Mouse (Mus musculus): ENCODE data around the gene Coq8a. TPM values are rescaled to one million over a fixed set of nuclear protein-coding genes. Genes with fewer than 3 reads are reported as not detected.

The Coq8a gene
- total and polyA plus RNA-seq, 3 experiments = 1.5 to 2.1 TPM; not detected in 1

DNA sequence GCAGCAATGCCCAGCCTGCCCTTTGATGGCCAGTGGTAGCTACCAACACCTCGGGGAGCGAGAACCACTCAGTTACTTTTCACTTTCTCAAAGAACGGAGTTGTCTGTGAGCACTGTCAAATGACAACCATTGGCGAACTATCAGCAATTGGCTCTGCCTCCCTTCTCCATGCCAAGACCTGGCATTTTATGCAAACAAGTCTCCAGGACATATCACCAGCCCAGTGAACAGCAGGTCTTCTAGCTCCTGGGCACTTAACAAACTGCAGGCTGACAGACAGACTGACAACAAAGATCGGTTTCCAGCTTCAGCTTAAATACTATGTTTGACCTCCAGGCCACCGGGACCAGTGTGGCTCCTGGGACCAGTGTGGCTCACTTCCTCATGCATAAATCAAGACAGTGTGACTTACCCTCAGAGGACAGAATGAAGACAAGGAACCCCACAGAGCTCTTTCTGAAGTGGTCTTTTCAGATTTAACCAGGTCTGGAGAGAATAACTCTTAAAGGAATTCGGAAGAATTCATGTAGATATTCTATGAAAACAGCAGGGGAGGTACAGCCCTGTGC lies 7.7 kb downstream of the Coq8a start:
- no peaks in the 10 kb centered on the region for H3K79me2 ChIP-seq (ENCODE audit: control insufficient read depth, insufficient read depth, low read length, poor library complexity)
- H3K36me3 ChIP-seq (ENCODE audit: control insufficient read depth in 1 of 2, insufficient read depth in 2 of 2, low read length in 2 of 2) = peaks cover 0 to 6% of the 10 kb centered on the region in 2 experiments; a peak in 1 of 4 replicates
- H3K4me1 ChIP-seq (ENCODE audit: control insufficient read depth in 1 of 2, insufficient read depth in 2 of 2, low read length in 2 of 2) = 0 out of 4 replicates have a peak, but pooled peaks cover 0 to 5% of the 10 kb centered on the region in 2 experiments
- no peak overlapping the region for H3K4me3 ChIP-seq (ENCODE audit: control insufficient read depth in 1 of 2, insufficient read depth in 1 of 2, low read depth in 2 of 2, low read length in 2 of 2)
- no peak overlapping the region for H3K9ac ChIP-seq (ENCODE audit: control insufficient read depth, low read depth, low read length, poor library complexity, severe bottlenecking)
- no peak overlapping the region for H3K27ac ChIP-seq (ENCODE audit: control insufficient read depth, low read depth, low read length)
- peaks cover 2 to 9% of the 10 kb centered on the region in 2 experiments; a peak in 3 of 4 replicates for H3K27me3 ChIP-seq (ENCODE audit: control insufficient read depth in 1 of 2, insufficient read depth in 2 of 2, low read length in 2 of 2)
- no peak for DNase-seq (ENCODE audit: low read depth, low spot score)
- no peak for TF ChIP-seq ZMIZ1 (IDR thresholded peaks at IDR 0.05; ENCODE audit: low read depth, low read length)
- H3K9me3 ChIP-seq (replicated peaks; ENCODE audit: insufficient read depth, low read length) = no peaks in the 10 kb centered on the region

- no peak overlapping the region for H3K9ac ChIP-seq (ENCODE audit: control insufficient read depth, low read depth, low read length, poor library complexity, severe bottlenecking)
- H3K4me3 ChIP-seq (ENCODE audit: control insufficient read depth in 1 of 2, insufficient read depth in 1 of 2, low read depth in 2 of 2, low read length in 2 of 2) = no peak overlapping the region
- no peak for DNase-seq (ENCODE audit: low read depth, low spot score)
- TF ChIP-seq POLR2AphosphoS2 (IDR thresholded peaks at IDR 0.05; ENCODE audit: low read length) = no peak
- TF ChIP-seq USF2 (IDR thresholded peaks at IDR 0.05; ENCODE audit: borderline replicate concordance in 1 of 2, insufficient read depth in 1 of 2, low read depth in 1 of 2, low read length in 2 of 2) = no peak
- no peak for TF ChIP-seq SIN3A (IDR thresholded peaks at IDR 0.05; ENCODE audit: low read length)
- no peak for TF ChIP-seq MAX (IDR thresholded peaks at IDR 0.05; ENCODE audit: low read length)
- no peaks in the 10 kb centered on the region for H3K9me3 ChIP-seq (replicated peaks; ENCODE audit: insufficient read depth, low read length)
- no peaks in the 10 kb centered on the region for H3K79me2 ChIP-seq (ENCODE audit: control insufficient read depth, insufficient read depth, low read length, poor library complexity)
- peaks cover 0 to 2% of the 10 kb centered on the region in 2 experiments; a peak in 1 of 4 replicates for H3K36me3 ChIP-seq (ENCODE audit: control insufficient read depth in 1 of 2, insufficient read depth in 2 of 2, low read length in 2 of 2)
- H3K27ac ChIP-seq (ENCODE audit: control insufficient read depth, low read depth, low read length) = no peak overlapping the region
- peaks cover 2 to 9% of the 10 kb centered on the region in 2 experiments; a peak in 3 of 4 replicates for H3K27me3 ChIP-seq (ENCODE audit: control insufficient read depth in 1 of 2, insufficient read depth in 2 of 2, low read length in 2 of 2)
- 0 out of 4 replicates have a peak, but pooled peaks cover 0 to 5% of the 10 kb centered on the region in 2 experiments for H3K4me1 ChIP-seq (ENCODE audit: control insufficient read depth in 1 of 2, insufficient read depth in 2 of 2, low read length in 2 of 2)
Measured at GRCm38 (mm10) chr1:180191112-180191511, 8.3 kb downstream of the Coq8a start.

DNA sequence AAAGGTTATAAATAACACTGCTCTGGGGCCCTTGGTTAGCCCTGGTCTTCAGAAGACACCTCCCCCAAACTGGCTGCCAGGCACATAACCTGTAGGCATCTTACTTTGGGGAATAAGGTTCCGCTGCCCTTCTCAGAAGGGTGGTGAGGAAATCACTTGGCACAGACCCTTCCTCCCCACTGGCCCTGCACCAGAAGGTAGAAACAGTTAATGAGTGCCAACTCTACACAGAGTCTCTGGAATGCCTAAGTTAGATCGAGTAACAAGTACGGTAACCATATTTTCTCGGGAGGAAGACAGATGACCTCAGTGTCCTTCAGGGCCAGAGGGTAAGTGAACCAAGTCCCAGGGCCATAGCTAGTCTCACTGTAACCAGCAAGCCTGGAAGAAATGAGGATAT lies 10.5 kb downstream of the Coq8a start:
- Histone ChIP-seq H3K27ac (ENCODE audit: control insufficient read depth, low read depth, low read length) (no peak overlapping the region), H3K9me3 (replicated peaks; ENCODE audit: insufficient read depth, low read length) (no peaks in the 10 kb centered on the region), H3K4me3 (ENCODE audit: control insufficient read depth in 1 of 2, insufficient read depth in 1 of 2, low read depth in 2 of 2, low read length in 2 of 2) (no peak overlapping the region), H3K79me2 (ENCODE audit: control insufficient read depth, insufficient read depth, low read length, poor library complexity) (no peaks in the 10 kb centered on the region), H3K36me3 (ENCODE audit: control insufficient read depth in 1 of 2, insufficient read depth in 2 of 2, low read length in 2 of 2) (no peaks in the 10 kb centered on the region), H3K27me3 (ENCODE audit: control insufficient read depth in 1 of 2, insufficient read depth in 2 of 2, low read length in 2 of 2) (peaks cover 2 to 9% of the 10 kb centered on the region in 2 experiments; a peak in 3 of 4 replicates), H3K4me1 (ENCODE audit: control insufficient read depth in 1 of 2, insufficient read depth in 2 of 2, low read length in 2 of 2) (no peaks in the 10 kb centered on the region), H3K9ac (ENCODE audit: control insufficient read depth, low read depth, low read length, poor library complexity, severe bottlenecking) (no peak overlapping the region)
- DNase-seq (ENCODE audit: low read depth, low spot score) = no peak
- no peak for TF ChIP-seq ELF1 (IDR thresholded peaks at IDR 0.05; ENCODE audit: low read depth, low read length)
- no peak for TF ChIP-seq RAD21 (IDR thresholded peaks at IDR 0.05; ENCODE audit: low read depth, low read length)
- TF ChIP-seq CHD1 (IDR thresholded peaks at IDR 0.05; ENCODE audit: low read depth, low read length) = no peak
- no peak for TF ChIP-seq MXI1 (IDR thresholded peaks at IDR 0.05; ENCODE audit: low read depth, low read length)
- TF ChIP-seq NELFE (IDR thresholded peaks at IDR 0.05; ENCODE audit: low read depth, low read length) = no peak
- no peak for TF ChIP-seq SMC3 (IDR thresholded peaks at IDR 0.05; ENCODE audit: low read depth, low read length)
- TF ChIP-seq TCF12 (IDR thresholded peaks at IDR 0.05; ENCODE audit: low read depth, low read length) = no peak
- TF ChIP-seq UBTF (IDR thresholded peaks at IDR 0.05; ENCODE audit: borderline replicate concordance, insufficient read depth, low read depth, low read length) = no peak
- TF ChIP-seq CHD2 (IDR thresholded peaks at IDR 0.05; ENCODE audit: low read length) = no peak
- TF ChIP-seq ETS1 (IDR thresholded peaks at IDR 0.05; ENCODE audit: low read depth, low read length) = no peak
- TF ChIP-seq TAL1 (IDR thresholded peaks at IDR 0.05; ENCODE audit: low read length) = no peak
- TF ChIP-seq MAX (IDR thresholded peaks at IDR 0.05; ENCODE audit: low read length) = no peak
- no peak for TF ChIP-seq ZNF384 (IDR thresholded peaks at IDR 0.05; ENCODE audit: low read depth, low read length)
